Mouse (Mus musculus) cerebellum, adult (tissue): Measurements from ENCODE around the gene Shf.

Experiments used
- ATAC-seq: cut with Nextera tagmentation; 2 replicates; pipeline ENCODE4 v1.9.2; 2017; ENCODE audit warnings: mild to moderate bottlenecking, moderate library complexity, mixed read lengths; ENCODE audit not compliant: insufficient number of reproducible peaks, low FRiP score, low TSS enrichment

The Shf gene

DNA sequence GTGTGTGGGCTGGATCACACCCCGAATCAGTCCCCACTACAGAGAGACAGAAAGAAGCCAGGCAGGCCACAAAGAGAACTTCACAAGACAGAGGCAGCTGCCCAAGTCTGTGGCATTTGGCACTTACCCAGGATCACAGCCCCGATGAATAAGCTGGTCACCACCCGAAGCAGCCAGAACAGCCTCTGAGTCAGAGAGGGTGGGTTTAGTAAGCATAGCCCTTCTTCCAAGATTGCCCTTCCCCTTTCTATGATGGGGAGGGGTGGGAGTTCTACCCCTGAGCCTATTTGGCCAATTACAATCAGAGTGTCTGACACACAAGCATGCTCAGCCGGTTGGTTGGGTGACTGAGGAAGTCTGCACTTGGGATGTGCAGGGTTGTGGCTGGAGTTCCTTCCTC lies 62.8 kb downstream of the Shf start:
- no peak for ATAC-seq

DNA sequence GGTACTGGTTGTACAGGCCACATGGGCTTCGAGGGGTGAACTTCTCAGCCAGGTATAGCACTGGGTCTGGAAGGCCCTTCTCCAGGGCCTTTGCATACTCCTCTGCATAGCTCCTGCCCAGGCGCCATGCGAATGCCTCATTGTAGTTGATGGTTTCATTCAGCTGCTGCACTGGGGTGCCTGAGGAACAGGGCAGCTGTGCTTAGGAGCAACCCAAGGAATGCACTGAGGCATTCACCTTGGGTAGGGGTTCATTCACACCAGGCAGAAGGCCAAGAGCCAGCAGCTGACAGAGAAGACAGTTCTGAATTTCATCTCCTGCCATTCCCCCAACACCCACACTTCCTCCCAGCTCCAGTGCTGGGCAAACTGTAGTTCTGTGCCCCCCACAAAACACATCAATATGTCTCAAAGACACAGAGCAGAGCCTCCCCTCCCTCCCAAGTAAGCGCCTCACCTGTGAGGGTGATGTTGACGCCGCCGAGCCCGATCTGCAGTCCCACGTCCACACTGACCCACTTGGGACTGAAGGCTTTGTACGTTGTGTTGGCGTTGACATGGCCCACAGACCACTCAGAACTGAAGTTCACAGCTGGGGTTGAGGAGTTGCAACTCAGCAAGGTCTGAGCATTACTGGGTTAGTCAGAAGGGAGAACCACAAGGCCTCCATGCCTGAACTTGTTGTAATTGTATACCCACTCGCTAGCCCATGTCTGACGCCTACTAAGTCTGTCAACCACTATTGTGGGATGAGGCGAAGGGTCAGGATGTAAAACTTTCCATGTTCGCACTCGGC lies 63.7 kb downstream of the Shf start:
- ATAC-seq = no peak

DNA sequence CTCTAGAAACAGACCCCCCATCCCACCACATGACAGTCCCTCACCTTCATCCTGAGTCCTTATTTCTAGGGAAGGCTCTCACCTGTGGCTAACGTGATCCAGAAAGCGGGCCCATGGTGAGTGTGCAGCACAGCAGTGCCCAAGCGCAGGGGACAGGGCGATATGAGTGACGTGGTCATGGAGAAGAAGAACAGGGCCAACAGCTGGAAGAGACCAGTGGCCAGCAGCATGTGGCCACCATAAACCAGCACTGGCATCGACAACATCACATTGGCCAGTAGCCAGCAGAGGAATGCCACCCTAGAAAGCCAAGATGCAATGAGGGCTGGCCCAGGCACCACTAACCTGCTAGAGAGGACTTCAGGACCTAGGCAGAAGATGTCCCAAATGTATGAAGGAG lies 64.4 kb downstream of the Shf start:
- no peak for ATAC-seq

DNA sequence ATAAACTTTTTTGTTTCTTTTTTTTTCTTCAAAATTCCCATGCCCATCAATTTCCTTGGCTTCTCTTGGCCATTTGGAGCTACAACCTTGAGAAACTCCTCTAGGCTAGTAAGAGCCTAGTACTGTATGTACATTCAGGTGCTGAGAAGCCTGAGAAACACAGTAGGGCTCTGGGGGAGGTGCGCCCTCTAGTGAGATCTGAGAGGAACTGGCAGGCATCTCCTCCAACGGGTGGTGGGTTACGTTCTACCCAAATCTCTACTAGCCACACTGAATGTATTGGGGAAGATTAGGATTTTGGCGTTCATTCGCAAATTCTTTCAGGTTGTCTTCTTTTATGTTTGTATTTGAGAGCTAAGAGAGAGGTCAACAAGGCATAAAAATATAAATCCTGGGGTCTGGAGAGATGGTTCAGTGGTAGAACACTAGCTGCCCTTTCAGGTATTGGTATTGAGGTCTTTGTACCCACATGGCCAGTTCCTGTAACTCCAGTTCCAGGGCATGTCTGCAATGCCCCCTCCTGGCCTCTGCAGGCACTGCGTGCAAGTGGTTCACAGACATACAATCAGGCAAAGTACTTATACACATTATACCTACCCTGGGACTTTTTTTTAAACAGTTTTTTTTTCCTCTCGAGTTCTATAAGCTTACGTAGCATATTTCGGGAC lies 66.3 kb downstream of the Shf start:
- 0 out of 2 replicates have a peak, but pooled peaks have one; percentile 33 for ATAC-seq

DNA sequence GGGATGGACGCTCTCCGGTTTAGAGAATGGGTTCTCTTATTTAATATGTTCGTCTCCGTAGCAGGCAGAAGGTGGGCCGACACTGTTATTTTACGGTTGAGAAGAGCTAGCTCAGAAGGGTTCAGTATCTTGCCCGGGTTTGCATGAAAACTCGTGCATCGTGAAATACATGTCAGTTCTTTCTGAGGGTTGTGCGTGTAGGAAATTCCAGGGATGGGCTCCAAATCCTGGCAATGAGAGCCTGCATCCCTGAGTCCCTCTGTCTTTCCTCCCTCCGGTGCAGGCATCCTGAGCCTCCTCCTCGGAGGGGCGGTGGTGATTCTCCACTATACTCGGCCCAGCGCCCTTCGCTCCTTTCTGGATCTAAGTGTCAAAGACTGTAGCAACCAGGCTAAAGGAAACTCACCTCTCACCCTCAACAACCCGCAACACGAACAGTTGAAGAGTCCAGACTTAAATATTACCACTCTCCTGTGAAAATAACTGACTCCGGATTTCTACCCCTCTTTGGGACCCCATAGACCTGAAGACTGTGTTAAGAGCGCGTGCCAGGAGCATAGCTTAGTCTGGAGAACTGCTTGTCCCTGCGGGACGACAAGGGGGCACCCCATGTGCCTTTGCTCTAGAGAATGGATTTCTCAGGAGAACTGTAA lies 66.9 kb downstream of the Shf start:
- ATAC-seq = no peak

DNA sequence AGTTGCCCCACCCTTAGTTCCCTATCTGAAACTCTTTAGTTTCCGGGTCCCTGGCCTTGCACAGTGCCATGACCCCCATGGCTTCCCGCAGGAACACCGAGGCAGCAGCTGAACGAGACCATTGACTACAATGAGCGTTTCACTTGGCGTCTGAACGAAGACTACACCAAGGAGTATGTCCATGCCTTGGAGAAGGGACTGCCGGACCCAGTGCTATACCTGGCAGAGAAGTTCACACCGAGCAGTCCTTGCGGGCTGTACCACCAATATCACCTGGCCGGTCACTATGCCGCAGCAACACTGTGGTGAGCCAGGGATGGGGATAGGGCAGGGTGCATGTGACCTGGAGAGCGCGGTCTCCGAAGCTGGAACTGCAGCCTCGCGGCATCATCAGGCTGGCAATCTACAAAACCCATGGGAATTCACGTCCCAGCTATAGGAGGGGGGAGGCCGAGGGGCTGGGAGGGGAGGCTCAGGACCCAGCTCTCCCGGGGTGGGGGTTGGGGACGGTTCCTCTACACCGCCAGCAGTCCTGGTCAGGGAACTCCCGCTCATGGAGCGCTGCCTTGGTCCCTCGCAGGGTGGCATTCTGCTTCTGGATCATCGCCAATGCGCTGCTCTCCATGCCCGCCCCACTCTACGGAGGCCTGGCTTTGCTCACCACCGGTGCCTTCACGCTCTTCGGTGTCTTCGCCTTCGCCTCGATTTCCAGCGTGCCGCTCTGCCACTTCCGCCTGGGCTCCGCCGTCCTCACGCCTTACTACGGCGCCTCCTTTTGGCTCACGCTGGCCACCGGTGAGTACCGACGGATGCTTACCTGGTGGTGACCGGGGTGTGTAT lies 67.7 kb downstream of the Shf start:
- ATAC-seq = 0 out of 2 replicates have a peak, but pooled peaks have one; percentile 11

DNA sequence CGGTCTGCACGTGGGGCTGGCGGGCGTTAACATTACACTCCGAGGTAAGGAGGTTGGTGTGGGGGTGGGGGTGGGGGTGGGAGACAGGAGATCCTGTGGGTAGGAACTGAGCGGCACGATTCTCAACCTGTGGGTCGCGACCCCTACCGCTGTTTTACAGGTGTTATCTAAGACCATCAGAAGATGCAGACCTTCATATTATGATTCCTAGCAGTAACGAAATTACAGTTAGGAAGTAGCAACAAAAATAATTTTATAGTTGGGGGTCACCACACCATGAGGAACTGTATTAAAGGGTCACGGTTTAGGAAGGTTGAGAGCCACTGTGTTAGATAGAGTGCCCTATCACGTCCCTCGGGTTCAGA lies 68.3 kb downstream of the Shf start:
- ATAC-seq = no peak

DNA sequence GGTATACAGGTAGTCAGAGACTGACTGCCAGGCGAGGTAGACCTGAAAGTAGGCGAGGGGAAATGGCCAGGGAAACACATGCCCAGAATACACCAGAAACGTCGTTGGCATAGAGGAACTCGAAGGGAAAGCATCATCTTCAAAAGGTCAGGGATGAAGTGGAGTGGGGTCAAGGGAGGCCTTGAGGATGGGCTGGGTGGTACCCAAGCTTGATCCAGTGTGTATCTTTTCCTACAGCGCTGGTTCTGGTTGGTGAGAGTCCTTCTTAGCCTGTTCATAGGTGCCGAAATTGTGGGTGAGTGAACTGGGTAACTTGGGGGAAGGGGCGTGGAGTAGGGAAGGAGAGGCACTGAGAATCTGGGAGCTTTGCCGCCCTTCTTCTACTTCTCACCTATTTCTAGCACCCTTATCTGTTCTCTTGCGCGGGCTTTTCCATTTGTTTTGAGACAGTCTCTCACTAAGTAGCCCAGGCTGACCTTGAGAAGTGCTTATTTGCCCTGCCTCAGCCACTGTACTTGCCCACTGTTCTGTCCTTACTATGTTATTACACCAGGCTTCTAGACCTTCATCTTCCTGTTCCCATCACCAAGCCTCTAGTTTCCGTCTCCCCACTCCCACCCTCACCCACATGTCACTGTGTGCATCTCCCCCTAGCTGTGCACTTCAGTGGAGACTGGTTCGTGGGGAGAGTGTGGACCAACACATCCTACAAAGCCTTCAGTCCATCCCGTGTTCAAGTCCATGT lies 68.9 kb downstream of the Shf start:
- no peak for ATAC-seq
